In the genomic region with DNA sequence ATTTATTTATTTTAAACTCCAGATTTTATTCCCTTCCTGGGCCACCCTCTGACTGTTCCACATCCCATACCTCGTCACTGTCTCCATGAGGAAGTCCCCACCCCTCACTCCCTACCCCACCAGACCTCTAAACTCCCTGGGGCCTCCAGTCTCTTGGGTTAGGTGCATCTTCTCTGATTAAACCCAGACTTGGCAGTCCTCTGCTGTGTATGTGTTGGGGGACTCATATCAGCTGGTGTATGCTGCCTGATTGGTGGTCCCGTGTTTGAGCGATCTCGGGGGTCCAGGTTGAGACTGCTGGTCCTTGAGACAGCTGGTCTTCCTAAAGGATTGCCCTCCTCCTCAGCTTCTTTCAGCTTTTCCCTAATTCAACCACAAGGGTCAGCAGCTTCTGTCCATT, we compare ENCODE assay signal across 16 mouse cellular contexts.
"Had no signal": no experiment of that assay in that cellular context is flagged by ENCODE, and none has a peak within 500 bp of the region (broad histone marks: within the 10 kb centered on the region; RNA-seq: fewer than 3 reads in every experiment).

No protein-coding gene starts in this region.

- H3K4me2 ChIP-seq: neural tube, embryonic 13.5 days; neural tube, embryonic 15.5 days; stomach, embryonic 15.5 days had no signal

- H3K27ac ChIP-seq: neural tube, embryonic 13.5 days; neural tube, embryonic 15.5 days; stomach, embryonic 15.5 days; stomach, postnatal 0 days had no signal

- H3K9me3 ChIP-seq: neural tube, embryonic 13.5 days; neural tube, embryonic 15.5 days; stomach, embryonic 15.5 days had no signal

- H3K36me3 ChIP-seq: neural tube, embryonic 13.5 days; neural tube, embryonic 15.5 days; stomach, embryonic 15.5 days had no signal

- H3K4me1 ChIP-seq: stomach, embryonic 15.5 days had no signal

- H3K9ac ChIP-seq: neural tube, embryonic 13.5 days; neural tube, embryonic 15.5 days; stomach, embryonic 15.5 days had no signal

- DNase-seq: retina, postnatal 1 day; right cerebral cortex, adult 18-20 months; right cerebral cortex, postnatal 14 days; right cerebral cortex, postnatal 25 days; right cerebral cortex, postnatal 4 days; spleen, adult 18-20 months; thymus, adult 18-20 months; thymus, adult 2 months; thymus, postnatal 14 days; thymus, postnatal 25 days; thymus, postnatal 36 days; thymus, postnatal 4 days had no signal

- H3K27me3 ChIP-seq: neural tube, embryonic 13.5 days; neural tube, embryonic 15.5 days; stomach, embryonic 15.5 days had no signal

- H3K4me3 ChIP-seq: neural tube, embryonic 13.5 days; neural tube, embryonic 15.5 days; stomach, embryonic 15.5 days had no signal
